Mouse (Mus musculus) lung, embryonic 15.5 days (tissue): ENCODE measurements around the gene Cyp4a12b. TPM values are rescaled to one million over a fixed set of nuclear protein-coding genes. Genes with fewer than 3 reads are reported as not detected.
"Not testable (repeated sequence)": the region's sequence is repeated elsewhere in the genome, so short reads cannot be mapped to it uniquely, and the experiment has no call there.

ENCODE experiments used
- ATAC-seq: fragments of 200-750 bp; cut with Nextera tagmentation; 2 replicates; pipeline ENCODE4 v1.8.0; 2017; ENCODE audit warnings: moderate number of reproducible peaks, borderline replicate concordance; ENCODE audit not compliant: low FRiP score, low TSS enrichment; ENCODE audit errors: extremely low read depth
- H3K27ac ChIP-seq: fragments of 300-500 bp; sonication (generic); 2 replicates; pipeline ENCODE4 v1.5.1; 2015; ENCODE audit warnings: moderate library complexity, mild to moderate bottlenecking, inconsistent platforms
- H3K27me3 ChIP-seq: fragments of 300-500 bp; sonication (generic); 2 replicates; pipeline ENCODE4 v1.6.1; 2015; ENCODE audit warnings: inconsistent platforms
- H3K36me3 ChIP-seq: fragments of 300-500 bp; sonication (generic); 2 replicates; pipeline ENCODE4 v1.6.1; 2015; ENCODE audit warnings: inconsistent platforms
- H3K4me1 ChIP-seq: fragments of 300-500 bp; sonication (generic); 2 replicates; pipeline ENCODE4 v1.6.1; 2015; ENCODE audit warnings: inconsistent platforms
- H3K4me2 ChIP-seq: fragments of 300-500 bp; sonication (generic); 2 replicates; pipeline ENCODE4 v1.6.1; 2015; ENCODE audit warnings: inconsistent platforms, mild to moderate bottlenecking, moderate library complexity
- H3K4me3 ChIP-seq: fragments of 300-500 bp; sonication (generic); 2 replicates; pipeline ENCODE4 v1.5.1; 2015; ENCODE audit warnings: mild to moderate bottlenecking, inconsistent platforms
- H3K9ac ChIP-seq: fragments of 300-500 bp; sonication (generic); 2 replicates; pipeline ENCODE4 v1.6.1; 2015; ENCODE audit warnings: inconsistent platforms
- H3K9me3 ChIP-seq: fragments of 300-500 bp; sonication (generic); 2 replicates; pipeline ENCODE4 v1.6.1; 2016; ENCODE audit warnings: inconsistent platforms
- WGBS: fragments of 180-500 bp; shearing (Covaris S2); methylation state at CpG from one replicate; pipeline ENCODE4 v1.1.7; 2015; 5-methylcytosine and 5-hydroxymethylcytosine counted together
- polyA plus RNA-seq: library from polyadenylated mRNA; unstranded; fragments of >200 nt; fragmentation: Nextera tagmentation; extraction: Ambion mirVana; gene quantifications from 2 replicates; pipeline ENCODE4 v1.2.1, GENCODE M21; 2015

Gene Cyp4a12b
- not detected in 2 replicates for polyA plus RNA-seq

DNA sequence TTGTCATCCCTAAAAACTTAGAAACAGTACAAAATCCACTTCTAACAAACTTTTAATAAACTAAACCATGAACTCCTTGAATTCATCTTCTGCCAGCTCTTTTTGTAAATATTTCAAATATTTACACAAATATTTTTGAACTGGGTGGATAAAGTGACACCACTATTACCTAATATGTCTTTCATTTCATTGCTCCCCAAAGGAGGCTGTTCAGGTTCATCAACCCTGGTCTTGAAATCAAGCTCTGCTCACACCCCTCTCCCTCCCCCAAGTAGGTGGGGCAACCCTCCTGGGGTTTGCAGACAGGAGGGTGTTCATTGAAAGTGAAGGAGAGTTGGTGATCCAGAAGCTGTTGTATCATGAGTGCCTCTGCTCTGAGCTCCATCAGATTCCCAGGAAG is at the start of gene Cyp4a12b:
Cyp4a12b (plus strand) TSS at position 301 of the 400 bp plus-strand sequence.
- H3K9me3 ChIP-seq, H3K27ac ChIP-seq, H3K9ac ChIP-seq, H3K36me3 ChIP-seq, H3K4me1 ChIP-seq, H3K27me3 ChIP-seq, H3K4me2 ChIP-seq, ATAC-seq, H3K4me3 ChIP-seq: not testable (repeated sequence)

DNA sequence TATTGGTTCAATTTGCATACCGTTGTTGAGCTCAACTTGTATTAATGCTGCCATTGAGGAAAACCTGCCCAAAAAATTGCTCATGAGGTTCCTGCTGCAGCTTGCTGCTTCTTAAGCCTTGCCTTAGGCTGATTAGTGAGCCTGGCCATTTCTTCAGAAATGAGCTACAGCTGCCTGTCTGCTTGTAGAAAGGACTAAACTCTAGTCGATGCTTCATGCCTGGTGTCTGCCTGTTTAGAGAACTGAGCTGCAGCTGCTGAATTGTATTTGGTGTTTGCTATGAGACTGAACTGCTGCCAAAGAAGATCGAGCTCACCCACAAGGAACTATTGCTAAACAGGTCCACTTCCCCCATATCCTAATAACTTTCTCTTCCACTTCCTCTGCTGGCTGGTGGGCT is 45.8 kb upstream of the Cyp4a12b start:
- H3K27ac ChIP-seq, H3K27me3 ChIP-seq, H3K4me2 ChIP-seq, H3K9ac ChIP-seq, H3K9me3 ChIP-seq, H3K4me1 ChIP-seq, H3K4me3 ChIP-seq, ATAC-seq, H3K36me3 ChIP-seq: not testable (repeated sequence)
- WGBS, result 63% methylated on average over 3 of the region's 3 CpGs

- not testable (repeated sequence) for H3K9me3 ChIP-seq, H3K4me3 ChIP-seq, H3K4me2 ChIP-seq, H3K9ac ChIP-seq, H3K27me3 ChIP-seq, ATAC-seq, H3K36me3 ChIP-seq, H3K4me1 ChIP-seq, H3K27ac ChIP-seq
Observed at GRCm38 (mm10) chr4:115368067-115368466, 43.4 kb upstream of the Cyp4a12b start.

DNA sequence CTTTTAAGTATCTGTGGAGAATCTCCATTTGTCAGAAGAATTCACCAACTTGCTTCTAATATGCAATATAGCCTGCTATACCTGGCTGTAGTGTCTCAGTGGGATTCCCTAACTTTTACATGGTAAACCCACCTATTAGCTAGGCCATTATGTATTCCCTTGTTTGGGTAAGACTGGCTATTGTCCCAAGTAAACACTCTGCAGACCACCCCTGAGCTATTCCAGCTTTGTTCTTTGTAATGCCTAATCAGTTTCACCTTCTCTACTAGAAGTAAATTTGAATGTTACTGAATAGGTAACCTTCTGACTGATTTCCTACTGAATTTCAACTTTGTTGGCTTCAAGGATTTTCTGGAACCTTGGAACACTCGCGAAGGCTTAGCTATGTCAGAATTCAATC is 15.2 kb upstream of the Cyp4a12b start:
- not testable (repeated sequence) for H3K9ac ChIP-seq, H3K27me3 ChIP-seq, H3K4me3 ChIP-seq, H3K36me3 ChIP-seq, H3K27ac ChIP-seq, ATAC-seq, H3K4me2 ChIP-seq, H3K4me1 ChIP-seq, H3K9me3 ChIP-seq
- whole genome bisulfite sequencing, result 76% methylated on average over 2 of the region's 2 CpGs

GRCm38 (mm10) chr4:115396950-115397349 is 14.5 kb upstream of the Cyp4a12b start:
- ATAC-seq, H3K9me3 ChIP-seq, H3K27ac ChIP-seq, H3K9ac ChIP-seq, H3K27me3 ChIP-seq, H3K4me1 ChIP-seq, H3K36me3 ChIP-seq, H3K4me3 ChIP-seq, H3K4me2 ChIP-seq: not testable (repeated sequence)

GRCm38 (mm10) chr4:115450577-115451137 is 39.2 kb downstream of the Cyp4a12b start:
- no peaks in the 10 kb centered on the region for H3K4me1 ChIP-seq
- no peaks in the 10 kb centered on the region for H3K36me3 ChIP-seq
- H3K27ac ChIP-seq, result no peak overlapping the region
- H3K9me3 ChIP-seq, result no peaks in the 10 kb centered on the region
- WGBS, result 55% methylated on average over 3 of the region's 3 CpGs
- no peaks in the 10 kb centered on the region for H3K27me3 ChIP-seq
- H3K4me2 ChIP-seq, result no peak overlapping the region
- no peak overlapping the region for H3K4me3 ChIP-seq
- H3K9ac ChIP-seq, result no peak overlapping the region
- no peak for ATAC-seq

DNA sequence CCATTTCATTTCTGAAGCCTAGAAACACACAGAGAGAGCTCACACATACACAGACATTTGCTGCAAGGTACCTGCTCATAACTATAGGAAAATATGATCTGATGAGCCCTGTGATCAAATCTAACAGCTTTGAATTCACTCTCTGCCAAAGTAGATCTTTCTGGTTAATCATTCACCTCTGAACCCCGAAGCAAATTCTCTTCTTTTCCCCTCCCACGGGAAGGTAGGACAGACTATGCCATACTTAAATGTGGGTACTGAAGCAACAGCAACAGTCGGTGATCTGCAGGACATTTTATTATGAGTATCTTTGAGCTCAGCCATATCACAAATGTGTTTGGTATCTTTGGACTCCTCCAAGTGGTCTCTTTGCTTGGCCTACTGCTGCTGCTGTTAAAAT is 40.9 kb downstream of the Cyp4a12b start, which contains the start of gene Cyp4a30b:
Cyp4a30b (plus strand) TSS at position 301 of the 400 bp plus-strand sequence.
- WGBS, result 62% methylated on average over 3 of the region's 3 CpGs
- H3K9me3 ChIP-seq, result no peaks in the 10 kb centered on the region
- no peak within 1 kb of the TSS for H3K9ac ChIP-seq
- H3K27ac ChIP-seq, result no peak within 1 kb of the TSS
- no peak for ATAC-seq
- no peaks in the 10 kb centered on the region for H3K36me3 ChIP-seq
- no peak within 1 kb of the TSS for H3K4me2 ChIP-seq
- no peaks in the 10 kb centered on the region for H3K27me3 ChIP-seq
- no peaks in the 10 kb centered on the region for H3K4me1 ChIP-seq
- H3K4me3 ChIP-seq, result no peak within 1 kb of the TSS

GRCm38 (mm10) chr4:115473585-115473984 is 62.2 kb downstream of the Cyp4a12b start:
- WGBS, result 69% methylated on average over 3 of the region's 3 CpGs
- H3K27ac ChIP-seq, H3K9me3 ChIP-seq, H3K9ac ChIP-seq, H3K4me1 ChIP-seq, ATAC-seq, H3K27me3 ChIP-seq, H3K36me3 ChIP-seq, H3K4me3 ChIP-seq, H3K4me2 ChIP-seq: not testable (repeated sequence)

GRCm38 (mm10) chr4:115476051-115476450 is 64.6 kb downstream of the Cyp4a12b start:
- not testable (repeated sequence) for ATAC-seq, H3K36me3 ChIP-seq, H3K27me3 ChIP-seq, H3K4me2 ChIP-seq, H3K27ac ChIP-seq, H3K9ac ChIP-seq, H3K4me3 ChIP-seq, H3K9me3 ChIP-seq, H3K4me1 ChIP-seq

DNA sequence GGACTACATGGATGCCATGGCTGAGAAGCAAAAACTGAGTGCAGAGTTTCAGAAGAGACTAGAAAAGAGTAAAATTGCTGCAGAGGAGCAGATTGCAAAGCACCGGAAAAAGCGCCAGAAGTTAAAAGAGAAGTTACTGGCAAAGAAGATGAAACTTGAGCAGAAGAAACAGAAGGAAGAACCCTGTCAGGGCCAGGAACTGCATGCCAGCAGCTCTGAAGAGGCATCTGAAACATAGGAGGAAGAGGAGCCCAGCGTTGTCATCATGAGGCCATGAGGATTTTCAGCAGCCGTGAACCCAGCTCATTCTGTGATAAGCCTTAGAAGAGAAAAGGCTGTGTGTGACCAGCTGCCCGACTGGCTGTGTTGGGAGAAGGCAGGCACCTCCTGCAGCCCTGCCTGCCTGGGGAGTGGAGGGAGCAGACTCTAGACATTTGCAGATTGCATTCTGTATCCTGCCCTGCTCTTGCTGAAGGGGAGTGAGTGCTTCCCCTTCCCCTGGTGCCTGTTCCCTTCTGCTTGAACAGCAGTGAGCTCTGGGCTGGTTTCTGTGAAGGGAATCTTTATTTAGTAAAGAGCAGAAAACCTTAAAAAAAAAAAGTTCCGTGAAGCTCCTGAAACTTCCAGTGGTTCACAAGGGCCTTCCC is 69.7 kb downstream of the Cyp4a12b start:
- Histone ChIP-seq H3K4me1 (no peaks in the 10 kb centered on the region), H3K4me3 (no peak overlapping the region), H3K4me2 (no peak overlapping the region), H3K36me3 (no peaks in the 10 kb centered on the region), H3K27me3 (no peaks in the 10 kb centered on the region), H3K9ac (no peak overlapping the region), H3K9me3 (no peaks in the 10 kb centered on the region), H3K27ac (no peak overlapping the region)
- WGBS, result 53% methylated on average over 6 of the region's 6 CpGs
- ATAC-seq, result no peak

Other genes with a start within 250 kb of the Cyp4a12b start
- gene Cyp4a29, start 169.5 kb upstream of the Cyp4a12b start, polyA plus RNA-seq, result not detected in 2 replicates
- not detected in 2 replicates for gene Cyp4a12a, start 112.6 kb upstream of the Cyp4a12b start, polyA plus RNA-seq
- gene Cyp4a30b, start 41.0 kb downstream of the Cyp4a12b start, polyA plus RNA-seq, result not detected in 2 replicates
- gene Cyp4a14, start 84.5 kb downstream of the Cyp4a12b start, polyA plus RNA-seq, result not detected in 2 replicates
- not detected in 2 replicates for gene Cyp4a10, start 106.6 kb downstream of the Cyp4a12b start, polyA plus RNA-seq
- not detected in 2 replicates for gene Cyp4a31, start 152.0 kb downstream of the Cyp4a12b start, polyA plus RNA-seq
- gene Cyp4a32, start 189.3 kb downstream of the Cyp4a12b start, polyA plus RNA-seq, result not detected in 2 replicates
- gene Cyp4b1, start 236.1 kb downstream of the Cyp4a12b start, polyA plus RNA-seq, result 18.7 and 23.1 TPM in 2 replicates